Mouse (Mus musculus): Measurements from ENCODE around the gene Actl10. TPM values are rescaled to one million over a fixed set of nuclear protein-coding genes. Genes with fewer than 3 reads are reported as not detected.

The Actl10 gene
- polyA plus RNA-seq, 1 experiment from 2014 or later, result not detected

- H3K36me3 ChIP-seq (replicated peaks; ENCODE audit: control insufficient read depth, insufficient read depth, low read depth, low read length), result no peaks in the 10 kb centered on the region
- no peak overlapping the region for H3K4me2 ChIP-seq (ENCODE audit: low read depth, low read length)
- no peaks in the 10 kb centered on the region for H3K9me3 ChIP-seq (replicated peaks; ENCODE audit: control insufficient read depth, low read length)
- DNase-seq (ENCODE audit: low spot score) (peak; percentile 51), ATAC-seq (replicated peaks; ENCODE audit: insufficient number of reproducible peaks, low FRiP score, low TSS enrichment, low read depth) (no peak)
- no peak overlapping the region for H3K4me3 ChIP-seq (ENCODE audit: low read depth, low read length)
- H3K4me1 ChIP-seq (ENCODE audit: control insufficient read depth, insufficient read depth, low read length), result no peaks in the 10 kb centered on the region
- H3K9ac ChIP-seq (replicated peaks; ENCODE audit: low read length), result no peak overlapping the region
- H3K27me3 ChIP-seq (ENCODE audit: control insufficient read depth, insufficient read depth, low read length), result no peaks in the 10 kb centered on the region
- 75% methylated on average over 5 of the region's 5 CpGs for WGBS
- H3K27ac ChIP-seq (replicated peaks; ENCODE audit: low read depth, low read length), result no peak overlapping the region
These were observed 34.8 kb downstream of the Actl10 start for GRCm38 (mm10) chr2:154586405-154586804.

GRCm38 (mm10) chr2:154589051-154589450 is 37.5 kb downstream of the Actl10 start:
- no peak overlapping the region for H3K9ac ChIP-seq (replicated peaks; ENCODE audit: low read length)
- H3K27ac ChIP-seq (replicated peaks; ENCODE audit: low read depth, low read length), result no peak overlapping the region
- 80% methylated on average over 4 of the region's 4 CpGs for WGBS
- H3K4me2 ChIP-seq (ENCODE audit: low read depth, low read length), result no peak overlapping the region
- no peaks in the 10 kb centered on the region for H3K4me1 ChIP-seq (ENCODE audit: control insufficient read depth, insufficient read depth, low read length)
- no peaks in the 10 kb centered on the region for H3K36me3 ChIP-seq (replicated peaks; ENCODE audit: control insufficient read depth, insufficient read depth, low read depth, low read length)
- ATAC-seq (replicated peaks; ENCODE audit: insufficient number of reproducible peaks, low FRiP score, low TSS enrichment, low read depth) (no peak), DNase-seq (ENCODE audit: low spot score) (no peak)
- no peak overlapping the region for H3K4me3 ChIP-seq (ENCODE audit: low read depth, low read length)
- no peaks in the 10 kb centered on the region for H3K27me3 ChIP-seq (ENCODE audit: control insufficient read depth, insufficient read depth, low read length)
- H3K9me3 ChIP-seq (replicated peaks; ENCODE audit: control insufficient read depth, low read length), result no peaks in the 10 kb centered on the region

- Histone ChIP-seq H3K4me1 (ENCODE audit: control insufficient read depth, insufficient read depth, low read length) (no peaks in the 10 kb centered on the region), H3K27me3 (ENCODE audit: control insufficient read depth, insufficient read depth, low read length) (no peaks in the 10 kb centered on the region), H3K27ac (replicated peaks; ENCODE audit: low read depth, low read length) (no peak overlapping the region), H3K9me3 (replicated peaks; ENCODE audit: control insufficient read depth, low read length) (no peaks in the 10 kb centered on the region), H3K4me2 (ENCODE audit: low read depth, low read length) (no peak overlapping the region), H3K4me3 (ENCODE audit: low read depth, low read length) (no peak overlapping the region), H3K9ac (replicated peaks; ENCODE audit: low read length) (no peak overlapping the region), H3K36me3 (replicated peaks; ENCODE audit: control insufficient read depth, insufficient read depth, low read depth, low read length) (no peaks in the 10 kb centered on the region)
- DNase-seq (ENCODE audit: low spot score) (no peak), ATAC-seq (replicated peaks; ENCODE audit: insufficient number of reproducible peaks, low FRiP score, low TSS enrichment, low read depth) (no peak)
- 78% methylated on average over 3 of the region's 3 CpGs for WGBS
These were observed 39.7 kb downstream of the Actl10 start for GRCm38 (mm10) chr2:154591239-154591638.

- H3K36me3 ChIP-seq (replicated peaks; ENCODE audit: control insufficient read depth, insufficient read depth, low read depth, low read length), result no peaks in the 10 kb centered on the region
- no peaks in the 10 kb centered on the region for H3K9me3 ChIP-seq (replicated peaks; ENCODE audit: control insufficient read depth, low read length)
- H3K4me2 ChIP-seq (ENCODE audit: low read depth, low read length), result no peak overlapping the region
- no peak overlapping the region for H3K27ac ChIP-seq (replicated peaks; ENCODE audit: low read depth, low read length)
- WGBS, result 44% methylated on average over 3 of the region's 3 CpGs
- H3K27me3 ChIP-seq (ENCODE audit: control insufficient read depth, insufficient read depth, low read length), result no peaks in the 10 kb centered on the region
- H3K4me3 ChIP-seq (ENCODE audit: low read depth, low read length), result no peak overlapping the region
- H3K4me1 ChIP-seq (ENCODE audit: control insufficient read depth, insufficient read depth, low read length), result no peaks in the 10 kb centered on the region
- no peak for ATAC-seq (replicated peaks; ENCODE audit: insufficient number of reproducible peaks, low FRiP score, low TSS enrichment, low read depth)
- peak; percentile 39 for DNase-seq (ENCODE audit: low spot score)
- no peak overlapping the region for H3K9ac ChIP-seq (replicated peaks; ENCODE audit: low read length)
These were observed 41.4 kb downstream of the Actl10 start for GRCm38 (mm10) chr2:154593025-154593424.

- no peaks in the 10 kb centered on the region for H3K4me1 ChIP-seq (ENCODE audit: control insufficient read depth, insufficient read depth, low read length)
- no peak overlapping the region for H3K4me2 ChIP-seq (ENCODE audit: low read depth, low read length)
- WGBS, result 83% methylated on average over 5 of the region's 5 CpGs
- H3K27me3 ChIP-seq (ENCODE audit: control insufficient read depth, insufficient read depth, low read length), result no peaks in the 10 kb centered on the region
- no peak overlapping the region for H3K27ac ChIP-seq (replicated peaks; ENCODE audit: low read depth, low read length)
- H3K9me3 ChIP-seq (replicated peaks; ENCODE audit: control insufficient read depth, low read length), result no peaks in the 10 kb centered on the region
- H3K36me3 ChIP-seq (replicated peaks; ENCODE audit: control insufficient read depth, insufficient read depth, low read depth, low read length), result no peaks in the 10 kb centered on the region
- ATAC-seq (replicated peaks; ENCODE audit: insufficient number of reproducible peaks, low FRiP score, low TSS enrichment, low read depth), result no peak
- H3K9ac ChIP-seq (replicated peaks; ENCODE audit: low read length), result no peak overlapping the region
- H3K4me3 ChIP-seq (ENCODE audit: low read depth, low read length), result no peak overlapping the region
- no peak for DNase-seq (ENCODE audit: low spot score)
These were observed 44.2 kb downstream of the Actl10 start for GRCm38 (mm10) chr2:154595775-154596174.

GRCm38 (mm10) chr2:154597399-154597798 is 45.8 kb downstream of the Actl10 start:
- ATAC-seq (replicated peaks; ENCODE audit: insufficient number of reproducible peaks, low FRiP score, low TSS enrichment, low read depth), result no peak
- H3K4me2 ChIP-seq (ENCODE audit: low read depth, low read length), result no peak overlapping the region
- WGBS, result 84% methylated on average over 3 of the region's 3 CpGs

GRCm38 (mm10) chr2:154600586-154600985 is 49.0 kb downstream of the Actl10 start:
- Histone ChIP-seq H3K27me3 (ENCODE audit: control insufficient read depth, insufficient read depth, low read length) (no peaks in the 10 kb centered on the region), H3K4me1 (ENCODE audit: control insufficient read depth, insufficient read depth, low read length) (no peaks in the 10 kb centered on the region), H3K4me3 (ENCODE audit: low read depth, low read length) (no peak overlapping the region), H3K9ac (replicated peaks; ENCODE audit: low read length) (no peak overlapping the region), H3K4me2 (ENCODE audit: low read depth, low read length) (no peak overlapping the region), H3K36me3 (replicated peaks; ENCODE audit: control insufficient read depth, insufficient read depth, low read depth, low read length) (no peaks in the 10 kb centered on the region), H3K27ac (replicated peaks; ENCODE audit: low read depth, low read length) (no peak overlapping the region), H3K9me3 (replicated peaks; ENCODE audit: control insufficient read depth, low read length) (no peaks in the 10 kb centered on the region)
- no peak for DNase-seq (ENCODE audit: low spot score)
- ATAC-seq (replicated peaks; ENCODE audit: insufficient number of reproducible peaks, low FRiP score, low TSS enrichment, low read depth), result no peak
- 72% methylated on average over 6 of the region's 6 CpGs for WGBS

More at GRCm38 (mm10) chr2:154597399-154597798, 45.8 kb downstream of the Actl10 start:
- no peak overlapping the region for H3K27ac ChIP-seq (replicated peaks; ENCODE audit: low read depth, low read length)
- no peak overlapping the region for H3K4me3 ChIP-seq (ENCODE audit: low read depth, low read length)
- H3K9me3 ChIP-seq (replicated peaks; ENCODE audit: control insufficient read depth, low read length), result no peaks in the 10 kb centered on the region
- no peaks in the 10 kb centered on the region for H3K27me3 ChIP-seq (ENCODE audit: control insufficient read depth, insufficient read depth, low read length)
- no peak overlapping the region for H3K9ac ChIP-seq (replicated peaks; ENCODE audit: low read length)
- H3K4me1 ChIP-seq (ENCODE audit: control insufficient read depth, insufficient read depth, low read length), result no peaks in the 10 kb centered on the region
- DNase-seq (ENCODE audit: low spot score), result no peak
- no peaks in the 10 kb centered on the region for H3K36me3 ChIP-seq (replicated peaks; ENCODE audit: control insufficient read depth, insufficient read depth, low read depth, low read length)

GRCm38 (mm10) chr2:154601324-154601723 is 49.7 kb downstream of the Actl10 start:
- no peak for ATAC-seq (replicated peaks; ENCODE audit: insufficient number of reproducible peaks, low FRiP score, low TSS enrichment, low read depth)

More at GRCm38 (mm10) chr2:154601324-154601723, 49.7 kb downstream of the Actl10 start:
- DNase-seq (ENCODE audit: low spot score), result no peak
- WGBS, result 81% methylated on average over 3 of the region's 3 CpGs
- no peaks in the 10 kb centered on the region for H3K27me3 ChIP-seq (ENCODE audit: control insufficient read depth, insufficient read depth, low read length)
- H3K4me1 ChIP-seq (ENCODE audit: control insufficient read depth, insufficient read depth, low read length), result no peaks in the 10 kb centered on the region
- no peak overlapping the region for H3K9ac ChIP-seq (replicated peaks; ENCODE audit: low read length)
- H3K9me3 ChIP-seq (replicated peaks; ENCODE audit: control insufficient read depth, low read length), result no peaks in the 10 kb centered on the region
- no peak overlapping the region for H3K4me2 ChIP-seq (ENCODE audit: low read depth, low read length)
- no peaks in the 10 kb centered on the region for H3K36me3 ChIP-seq (replicated peaks; ENCODE audit: control insufficient read depth, insufficient read depth, low read depth, low read length)
- H3K27ac ChIP-seq (replicated peaks; ENCODE audit: low read depth, low read length), result no peak overlapping the region
- no peak overlapping the region for H3K4me3 ChIP-seq (ENCODE audit: low read depth, low read length)
